Mouse (Mus musculus) thymus, postnatal 14 days (tissue): Measurements from ENCODE around the gene Psmg3.

Source experiments
- DNase-seq: peaks from one replicate; pipeline ENCODE4 v3.0.0; 2021

Gene Psmg3

GRCm38 (mm10) chr5:139793338-139794089, 33.2 kb downstream of the Psmg3 start:
- no peak for DNase-seq

DNA sequence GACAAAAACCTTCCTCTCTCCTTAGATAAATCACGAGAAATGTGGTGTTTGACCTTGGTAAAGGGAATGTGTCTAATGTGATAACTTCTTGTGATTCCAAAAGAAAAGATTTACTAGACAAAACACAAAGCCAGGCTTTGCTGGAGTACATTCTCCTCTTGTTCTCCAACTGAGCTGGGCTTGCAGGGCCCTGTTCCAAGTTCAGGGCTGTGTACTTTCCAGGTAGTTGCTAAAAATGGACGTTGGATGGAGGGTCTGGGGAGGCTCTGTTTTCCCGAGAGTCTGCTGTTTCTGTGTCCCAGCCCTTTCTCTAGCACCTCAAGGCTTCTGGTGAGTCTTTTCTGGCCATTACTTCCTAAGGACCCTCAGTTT, 33.7 kb downstream of the Psmg3 start:
- no peak for DNase-seq

- DNase-seq: no peak
Observed at GRCm38 (mm10) chr5:139792159-139792775, 34.4 kb downstream of the Psmg3 start.

GRCm38 (mm10) chr5:139791227-139792158, 35.2 kb downstream of the Psmg3 start, which contains the start of gene Mafk:
Gene Mafk (plus strand): TSS chr5:139791513.
- peak; percentile 99 for DNase-seq

DNA sequence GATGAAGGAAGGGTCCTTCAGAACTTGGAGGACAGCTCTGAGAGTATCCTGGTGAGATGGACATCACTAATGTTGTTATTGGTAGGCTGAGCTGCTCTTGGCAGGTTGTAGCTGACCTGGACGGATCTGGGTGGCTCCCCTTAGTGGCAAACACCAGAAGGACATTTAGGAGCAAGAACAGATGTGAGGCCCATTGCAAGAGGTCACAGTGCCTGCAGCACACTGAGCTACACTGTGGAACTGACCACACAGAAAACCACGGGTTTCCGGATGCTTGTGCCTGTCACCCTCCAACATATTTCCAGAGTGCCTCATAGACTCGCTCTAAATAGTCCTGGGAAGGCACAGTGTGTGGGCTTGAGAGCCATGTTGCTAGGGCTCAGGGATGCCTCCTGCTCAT, 37.2 kb downstream of the Psmg3 start:
- no peak for DNase-seq

- no peak for DNase-seq
Observed at GRCm38 (mm10) chr5:139781406-139781805, 45.3 kb downstream of the Psmg3 start.

DNA sequence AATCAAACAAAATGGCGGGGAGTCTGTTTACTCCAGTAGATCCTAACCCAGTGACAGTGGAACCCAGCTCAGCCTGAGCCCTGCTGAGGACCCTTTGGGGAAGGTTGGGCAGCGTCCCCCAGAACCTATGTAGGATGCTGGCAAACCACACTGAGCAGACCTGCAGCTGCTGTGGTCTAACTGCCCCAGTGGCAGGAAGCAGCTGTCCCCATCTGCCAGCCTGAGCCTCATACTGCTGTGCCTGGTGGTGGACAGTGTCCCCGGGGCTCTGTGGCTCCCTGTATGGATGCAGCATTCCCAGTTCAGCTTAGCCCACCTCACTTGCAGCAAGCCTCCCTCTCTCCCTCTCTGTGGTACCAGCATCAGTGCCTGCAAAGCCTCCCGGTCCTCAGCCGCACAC, 49.7 kb downstream of the Psmg3 start:
- peak; percentile 75 for DNase-seq

GRCm38 (mm10) chr5:139775216-139775926, 51.3 kb downstream of the Psmg3 start, which contains the start of gene Ints1:
Gene Ints1 (minus strand): TSS chr5:139775674.
- DNase-seq: peak; percentile 98
